Mouse (Mus musculus) heart, adult 2 months (tissue): ENCODE data around the gene Pole2.

Experiments
- EP300 ChIP-seq: fragments of 200-500 bp; IDR thresholded peaks from 2 replicates; pipeline ENCODE4 v1.6.1; 2011; ENCODE audit warnings: low read depth, low read length, control low read depth; ENCODE audit not compliant: insufficient read depth
- POLR2A ChIP-seq: fragments of 200-500 bp; IDR thresholded peaks from 2 replicates; pipeline ENCODE4 v1.6.1; 2011; ENCODE audit warnings: mild to moderate bottlenecking, low read depth, low read length, control low read depth; ENCODE audit not compliant: insufficient read depth

GRCm38 (mm10) chr12:69198985-69199384, 29.0 kb downstream of the Pole2 start:
- TF ChIP-seq EP300 (no peak), POLR2A (no peak)
